Mouse (Mus musculus): Measurements from ENCODE around the gene Egfem1. TPM values are rescaled to one million over a fixed set of nuclear protein-coding genes. Genes with fewer than 3 reads are reported as not detected.

The Egfem1 gene
- total and polyA plus RNA-seq, 3 experiments, result not detected

DNA sequence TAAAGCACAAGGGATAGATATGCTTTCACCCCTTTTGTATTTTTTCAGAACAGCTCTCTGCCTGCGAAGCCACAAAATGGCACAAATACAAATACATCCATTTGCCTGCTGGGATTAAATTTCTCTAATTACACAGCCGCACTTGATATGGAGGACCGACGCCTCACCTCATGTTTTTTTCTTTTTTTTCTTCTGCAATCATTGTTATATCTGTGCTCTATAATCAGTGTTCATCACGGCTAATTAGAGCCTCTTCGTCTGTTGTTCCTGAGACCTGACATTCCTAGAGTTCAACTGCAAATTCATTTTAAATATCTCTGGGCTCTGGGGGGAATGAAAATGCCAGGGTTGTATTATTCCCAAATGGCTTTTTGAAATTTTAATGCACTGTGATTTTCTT lies 417.4 kb downstream of the Egfem1 start:
- Histone ChIP-seq H3K79me2 (replicated peaks; ENCODE audit: control insufficient read depth, extremely low read depth, insufficient read depth, poor library complexity, severe bottlenecking) (no peaks in the 10 kb centered on the region), H3K9me3 (replicated peaks; ENCODE audit: low read length) (peaks cover 46% of the 10 kb centered on the region), H3K27me3 (replicated peaks) (no peaks in the 10 kb centered on the region), H3K36me3 (replicated peaks in 1 of 2; ENCODE audit: control insufficient read depth in 1 of 2, insufficient read depth in 1 of 2, low read length in 1 of 2) (no peaks in the 10 kb centered on the region), H3K9ac (ENCODE audit: insufficient read depth, low read depth) (no peak overlapping the region), H3K4me2 (ENCODE audit: insufficient read depth, low read depth, poor library complexity, severe bottlenecking) (no peak overlapping the region), H3K4me1 (ENCODE audit: control insufficient read depth in 1 of 2, insufficient read depth in 2 of 2) (no peaks in the 10 kb centered on the region), H3K4me3 (replicated peaks in 1 of 3; ENCODE audit: low read depth in 2 of 3, low read length in 2 of 3, poor library complexity in 1 of 3) (no peak overlapping the region), H3K27ac (ENCODE audit: insufficient read depth, low read depth) (no peak overlapping the region)
- in situ Hi-C loops (cut with MboI; ENCODE audit: low pct_ligation_motif_present, low pct_unique_long_range_greater_than_20kb, low sequenced_read_pairs), result no loop called here
- dilution Hi-C loops (cut with MboI; ENCODE audit: extremely low pct_ligation_motif_present, extremely low pct_unique_long_range_greater_than_20kb, low sequenced_read_pairs), result no loop called here
- TF ChIP-seq HCFC1 (IDR thresholded peaks at IDR 0.05; ENCODE audit: low read depth, low read length), result no peak
- no peak for TF ChIP-seq CHD1 (IDR thresholded peaks at IDR 0.05; ENCODE audit: low read depth, low read length)
- no peak for TF ChIP-seq E2F4 (IDR thresholded peaks at IDR 0.05; ENCODE audit: insufficient replicate concordance, low read depth, low read length)
- no peak for TF ChIP-seq MAX (IDR thresholded peaks at IDR 0.05; ENCODE audit: low read length)
- no peak for TF ChIP-seq NELFE (IDR thresholded peaks at IDR 0.05; ENCODE audit: low read depth, low read length)
- TF ChIP-seq JUN (IDR thresholded peaks at IDR 0.05; ENCODE audit: insufficient read depth, low read depth, low read length), result no peak
- no peak for TF ChIP-seq GABPA (IDR thresholded peaks at IDR 0.05; ENCODE audit: insufficient replicate concordance, low read depth, low read length)
- no peak for DNase-seq (ENCODE audit: extremely low read depth)

DNA sequence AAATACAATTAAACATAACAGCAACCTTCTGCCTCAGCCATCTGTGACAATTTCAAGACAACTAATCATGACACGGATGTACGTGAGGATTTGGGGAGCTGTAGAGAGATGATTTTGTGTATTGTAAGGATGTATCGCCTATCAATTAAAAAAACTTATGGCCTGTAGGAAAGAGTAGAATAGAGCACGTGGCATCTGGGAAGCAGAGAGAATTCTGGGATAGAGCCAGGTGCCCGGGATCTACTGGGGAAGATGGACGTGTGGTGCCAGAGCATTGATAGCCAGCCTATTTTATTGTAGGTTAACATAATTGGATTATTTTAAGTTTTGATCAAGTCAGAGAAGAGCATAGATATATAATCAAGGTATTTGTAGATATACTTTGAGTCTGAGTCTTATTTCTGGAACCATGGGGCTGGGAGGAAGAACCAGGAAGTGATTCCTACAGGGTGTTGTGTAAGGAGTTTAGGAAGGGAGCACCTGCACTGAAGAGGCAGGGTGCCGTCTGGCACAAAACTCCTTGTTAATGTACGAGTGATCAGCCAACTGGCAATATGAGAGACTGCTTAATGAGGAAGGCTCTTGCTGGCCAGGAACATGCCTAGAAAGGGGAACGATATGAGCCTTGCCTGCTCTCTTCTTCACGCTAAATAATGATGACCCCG lies 443.6 kb downstream of the Egfem1 start:
- Histone ChIP-seq H3K27ac (ENCODE audit: insufficient read depth, low read depth) (no peak overlapping the region), H3K9ac (ENCODE audit: insufficient read depth, low read depth) (no peak overlapping the region), H3K9me3 (replicated peaks; ENCODE audit: low read length) (peaks cover 12% of the 10 kb centered on the region), H3K27me3 (replicated peaks) (no peaks in the 10 kb centered on the region), H3K4me3 (replicated peaks in 1 of 3; ENCODE audit: low read depth in 2 of 3, low read length in 2 of 3, poor library complexity in 1 of 3) (no peak overlapping the region), H3K36me3 (replicated peaks in 1 of 2; ENCODE audit: control insufficient read depth in 1 of 2, insufficient read depth in 1 of 2, low read length in 1 of 2) (no peaks in the 10 kb centered on the region), H3K4me1 (ENCODE audit: control insufficient read depth in 1 of 2, insufficient read depth in 2 of 2) (no peaks in the 10 kb centered on the region), H3K4me2 (ENCODE audit: insufficient read depth, low read depth, poor library complexity, severe bottlenecking) (no peak overlapping the region), H3K79me2 (replicated peaks; ENCODE audit: control insufficient read depth, extremely low read depth, insufficient read depth, poor library complexity, severe bottlenecking) (no peaks in the 10 kb centered on the region)
- DNase-seq (ENCODE audit: extremely low read depth), result no peak
- TF ChIP-seq POLR2AphosphoS2 (IDR thresholded peaks at IDR 0.05; ENCODE audit: low read depth, low read length) (no peak), EP300 (IDR thresholded peaks at IDR 0.05; ENCODE audit: low read length) (no peak), CTCF (conservative IDR thresholded peaks at IDR 0.05 in 1 of 2, IDR thresholded peaks at IDR 0.05 in 1 of 2; ENCODE audit: low read depth in 2 of 2, low read length in 2 of 2) (no peak), MAX (IDR thresholded peaks at IDR 0.05; ENCODE audit: low read length) (no peak), ZC3H11A (IDR thresholded peaks at IDR 0.05; ENCODE audit: low read depth, low read length) (no peak), NELFE (IDR thresholded peaks at IDR 0.05; ENCODE audit: low read depth, low read length) (no peak), BHLHE40 (IDR thresholded peaks at IDR 0.05; ENCODE audit: low read depth, low read length) (no peak), ZMIZ1 (IDR thresholded peaks at IDR 0.05; ENCODE audit: low read depth, low read length) (no peak), UBTF (IDR thresholded peaks at IDR 0.05; ENCODE audit: low read depth, low read length) (no peak), POLR2A (IDR thresholded peaks at IDR 0.05; ENCODE audit: low read depth, low read length) (no peak), MAZ (IDR thresholded peaks at IDR 0.05; ENCODE audit: low read depth, low read length) (no peak), SMC3 (IDR thresholded peaks at IDR 0.05; ENCODE audit: low read depth, low read length) (no peak), ETS1 (conservative IDR thresholded peaks at IDR 0.05; ENCODE audit: low read depth, low read length) (no peak), PAX5 (IDR thresholded peaks at IDR 0.05; ENCODE audit: low read length) (no peak)
- in situ Hi-C loops (cut with MboI; ENCODE audit: low pct_ligation_motif_present, low pct_unique_long_range_greater_than_20kb, low sequenced_read_pairs), result no loop called here
- dilution Hi-C loops (cut with MboI; ENCODE audit: extremely low pct_ligation_motif_present, extremely low pct_unique_long_range_greater_than_20kb, low sequenced_read_pairs), result no loop called here
